Mouse (Mus musculus) brain, adult 2 months (tissue): ENCODE measurements around the gene Gda.

Experiments
- DNase-seq: peaks from one replicate; pipeline ENCODE4 v3.0.0; 2011; ENCODE audit warnings: low read depth, low spot score

Gene Gda

GRCm38 (mm10) chr19:21473345-21473744 lies at the start of gene Gda:
Gene Gda, minus strand, starts transcription at chr19:21473445.
- DNase-seq = no peak

DNA sequence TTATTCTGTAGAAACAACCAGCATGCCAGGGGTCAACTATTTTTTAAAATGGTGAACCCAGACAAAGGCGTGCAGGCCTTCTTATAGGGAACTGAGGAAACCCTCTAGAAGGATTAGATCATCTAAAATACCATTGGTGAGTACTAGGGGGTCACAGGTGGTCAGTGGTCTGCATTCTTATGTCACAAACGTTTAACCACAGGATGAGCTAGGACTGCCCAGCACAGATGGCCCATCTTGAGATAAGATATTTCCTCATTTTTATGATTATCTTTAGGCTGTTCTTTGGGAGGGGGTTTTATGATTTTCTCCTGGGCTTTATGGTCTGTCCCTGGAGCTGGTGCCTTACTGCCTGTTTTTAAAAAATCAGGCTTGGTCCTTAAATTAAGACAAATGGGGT lies 47.0 kb upstream of the Gda start:
- DNase-seq = no peak

DNA sequence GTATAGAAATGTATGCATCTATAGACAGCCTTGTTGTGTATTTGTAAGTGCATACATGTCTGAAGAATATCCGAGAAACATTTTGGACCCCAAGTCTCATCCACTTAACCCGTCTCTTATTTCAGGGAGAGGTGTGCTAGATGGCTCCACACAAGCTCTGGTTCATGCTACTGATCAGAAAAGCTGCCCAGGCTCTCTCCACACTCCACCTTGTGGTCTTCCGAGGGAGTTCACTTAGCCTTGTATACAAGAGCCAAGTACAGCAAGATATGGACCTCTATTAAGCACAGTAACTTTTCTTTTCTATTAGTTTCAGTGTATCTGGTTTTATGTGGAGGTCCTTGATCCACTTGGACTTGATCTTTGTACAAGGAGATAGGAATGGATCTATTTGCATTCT lies 36.9 kb upstream of the Gda start:
- DNase-seq = peak; percentile 78

DNA sequence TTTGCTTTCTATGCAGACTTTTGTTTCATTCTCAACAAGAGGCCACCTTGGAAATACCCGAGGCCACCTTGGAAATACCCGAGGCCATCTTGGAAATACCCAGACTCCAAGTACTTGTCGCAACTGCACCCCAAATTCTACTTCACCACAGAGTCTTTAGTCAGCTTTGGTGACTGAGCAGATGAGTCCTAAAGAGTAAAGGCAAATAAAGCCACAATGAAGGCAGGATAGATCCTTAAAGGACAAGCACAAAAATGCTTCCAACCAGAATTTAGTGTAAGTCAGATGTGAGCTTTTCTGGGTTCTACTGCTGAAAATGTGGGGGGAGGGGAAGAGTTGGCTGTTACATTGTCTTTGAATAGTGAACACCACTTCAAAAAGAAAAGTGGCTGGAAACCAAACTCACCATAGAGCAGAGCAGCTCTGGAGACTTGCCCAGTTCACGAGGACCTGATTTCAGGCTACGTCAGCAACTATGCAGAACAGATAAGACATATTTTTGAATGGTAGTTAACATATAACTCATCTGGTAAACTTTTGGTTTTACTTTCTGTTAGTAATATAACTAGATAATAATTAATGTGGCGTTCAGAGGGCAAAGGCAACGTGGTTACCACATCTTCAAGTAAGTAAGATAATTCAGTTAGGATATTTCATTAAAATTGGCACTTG lies 34.5 kb upstream of the Gda start:
- DNase-seq = no peak

DNA sequence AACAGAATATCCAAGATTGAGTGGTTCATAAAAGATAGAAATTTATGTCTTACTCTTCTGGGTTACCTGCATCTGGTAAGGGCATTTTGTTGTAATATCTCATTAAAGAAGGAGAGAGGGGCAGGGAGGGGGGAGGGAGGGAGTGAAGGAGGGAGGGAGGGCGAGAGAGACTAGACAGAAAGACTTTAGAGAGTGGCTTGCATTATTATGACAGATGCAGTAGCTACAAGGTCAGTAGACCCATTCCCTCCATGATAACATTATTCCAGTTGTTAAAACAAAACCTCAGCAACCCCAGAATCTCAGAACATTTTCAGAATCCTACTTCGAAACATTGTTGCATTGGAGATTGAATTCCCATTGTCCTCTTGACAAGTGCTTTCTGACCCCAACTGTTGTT lies 33.9 kb upstream of the Gda start:
- no peak for DNase-seq

- DNase-seq = no peak
These were observed 31.5 kb upstream of the Gda start for GRCm38 (mm10) chr19:21504716-21505115.

DNA sequence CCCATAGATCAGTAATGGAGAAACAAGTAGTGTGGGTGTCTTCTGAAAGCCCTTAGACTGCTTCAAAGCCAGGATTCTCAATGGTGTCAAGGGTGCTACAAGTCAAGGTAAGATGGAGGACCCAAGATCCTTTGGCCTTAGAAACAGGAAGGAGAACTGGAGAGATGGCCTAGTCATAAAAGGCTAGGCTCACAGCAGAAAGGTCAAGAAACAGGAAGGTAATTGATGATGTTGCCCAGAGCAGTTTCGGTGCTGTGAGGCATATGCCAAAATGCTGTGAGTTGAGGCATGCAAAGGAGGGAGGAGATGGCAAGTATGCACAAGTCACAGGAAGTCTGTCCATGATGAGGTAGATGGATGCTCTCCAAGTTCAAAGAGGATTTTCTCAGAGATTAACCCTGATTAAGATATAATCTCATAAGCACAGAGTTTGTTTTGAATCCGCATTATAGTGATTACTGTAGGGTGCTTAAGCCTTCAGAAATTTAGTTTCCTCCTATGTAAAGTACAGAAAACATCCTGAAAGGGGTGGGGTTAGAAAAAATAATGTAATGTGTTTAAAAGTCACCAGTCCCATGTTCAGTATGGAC lies 26.2 kb upstream of the Gda start:
- no peak for DNase-seq

- no peak for DNase-seq
These were observed 22.6 kb upstream of the Gda start for GRCm38 (mm10) chr19:21495817-21496216.

- no peak for DNase-seq
These were observed 20.7 kb upstream of the Gda start for GRCm38 (mm10) chr19:21493807-21494521.

DNA sequence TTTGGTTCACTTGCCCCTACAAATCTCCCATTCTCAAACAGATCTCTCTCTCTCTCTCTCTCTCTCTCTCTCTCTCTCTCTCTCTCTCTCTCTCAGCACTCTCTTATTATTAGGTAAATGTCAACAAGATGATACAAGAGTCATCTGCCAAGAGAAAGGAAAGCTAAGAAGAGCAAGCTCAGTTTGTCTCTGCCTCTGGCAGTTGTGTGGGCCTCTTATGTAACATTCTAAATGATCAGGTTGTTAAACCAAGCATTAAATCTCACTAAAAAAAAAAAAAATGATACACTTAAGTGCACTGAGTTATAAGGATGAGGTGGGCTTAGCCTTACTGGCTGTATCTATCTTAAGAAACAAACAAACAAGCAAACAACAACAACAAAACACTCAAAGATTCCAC lies 18.1 kb upstream of the Gda start:
- peak; percentile 28 for DNase-seq

- no peak for DNase-seq
These were observed 14.1 kb upstream of the Gda start for GRCm38 (mm10) chr19:21487124-21487944.

- no peak for DNase-seq
These were observed 8.9 kb upstream of the Gda start for GRCm38 (mm10) chr19:21482096-21482495.

- no peak for DNase-seq
These were observed 7.8 kb upstream of the Gda start for GRCm38 (mm10) chr19:21481031-21481430.

GRCm38 (mm10) chr19:21480053-21480419 lies 6.8 kb upstream of the Gda start:
- no peak for DNase-seq

GRCm38 (mm10) chr19:21479183-21480052 lies 6.2 kb upstream of the Gda start:
- DNase-seq = peak; percentile 69

GRCm38 (mm10) chr19:21478538-21478937 lies 5.3 kb upstream of the Gda start:
- DNase-seq = no peak

- DNase-seq = peak; percentile 81
These were observed 4.5 kb upstream of the Gda start for GRCm38 (mm10) chr19:21477780-21478179.

DNA sequence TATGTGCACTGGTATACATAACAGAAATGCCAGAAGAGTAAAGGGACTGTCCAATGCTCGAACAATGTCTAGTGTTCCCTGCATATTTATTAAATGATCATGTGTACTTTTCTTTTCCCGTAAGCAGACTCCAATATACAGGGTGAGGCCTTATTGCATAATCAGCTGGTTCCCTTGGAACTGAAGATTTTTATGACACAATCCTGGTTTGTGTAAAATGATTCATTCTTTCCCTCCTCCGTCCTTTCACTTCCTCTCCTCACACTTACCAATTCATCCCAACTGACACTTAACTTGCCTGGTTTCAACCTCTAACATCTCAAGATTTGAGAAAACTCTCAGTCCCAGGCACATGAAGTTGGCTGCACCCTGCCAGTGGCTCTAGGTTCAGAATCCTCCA lies 3.5 kb upstream of the Gda start:
- DNase-seq = peak; percentile 65

- peak; percentile 91 for DNase-seq
These were observed 994 bp downstream of the Gda start for GRCm38 (mm10) chr19:21472121-21472780.

- DNase-seq = no peak
These were observed 11.9 kb downstream of the Gda start for GRCm38 (mm10) chr19:21461221-21461960.
